Mouse (Mus musculus): ENCODE measurements around the gene Adam12. TPM values are rescaled to one million over a fixed set of nuclear protein-coding genes. Genes with fewer than 3 reads are reported as not detected.

The Adam12 gene
- polyA plus RNA-seq, 1 experiment from 2014 or later = 0.57 TPM

DNA sequence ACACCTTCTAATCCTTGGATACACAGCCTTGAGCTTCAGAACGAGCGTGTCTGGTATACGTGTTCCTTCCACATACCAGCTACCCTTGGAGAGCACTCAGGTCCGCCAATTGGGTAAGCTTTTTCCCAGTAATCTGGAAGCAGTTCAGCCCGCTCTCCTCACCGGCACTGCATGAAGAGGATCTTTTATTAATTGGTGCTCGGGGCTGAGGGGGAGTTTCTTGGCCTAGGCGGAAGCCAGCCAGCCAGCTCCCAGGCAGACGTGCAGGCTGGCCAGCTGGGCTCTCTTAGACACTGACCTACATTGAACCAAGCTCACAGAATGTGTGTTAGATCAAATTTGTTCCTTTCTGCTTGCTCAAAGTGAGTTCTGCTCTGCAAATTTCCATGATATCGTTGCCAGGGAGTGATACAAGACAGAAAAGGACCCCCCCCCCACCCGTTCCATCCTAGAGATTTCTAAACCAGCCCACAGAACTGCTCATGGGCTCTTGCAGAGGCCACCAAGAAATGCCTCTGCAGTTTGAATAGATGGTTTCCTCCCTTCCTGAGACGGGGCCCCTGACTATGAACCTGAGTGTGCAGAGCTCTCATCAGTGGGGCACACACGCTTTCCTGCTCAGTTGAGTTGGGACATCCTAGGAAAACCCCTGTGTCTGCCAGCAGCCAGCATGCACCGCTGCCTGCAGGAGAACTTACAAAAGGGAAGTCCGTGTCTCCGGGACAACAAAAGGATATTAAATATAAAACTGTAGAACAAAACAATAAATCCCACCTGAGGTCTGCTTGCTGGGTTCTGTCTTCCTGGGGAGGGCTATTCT is 205.5 kb downstream of the Adam12 start:
- Histone ChIP-seq H3K9ac (ENCODE audit: low read length) (no peak overlapping the region), H3K36me3 (ENCODE audit: control insufficient read depth, insufficient read depth, low read length) (no peaks in the 10 kb centered on the region), H3K27ac (replicated peaks) (peak overlapping the region; percentile 24), H3K4me2 (replicated peaks; ENCODE audit: low read depth) (no peak overlapping the region), H3K9me3 (ENCODE audit: control insufficient read depth, low read length) (no peaks in the 10 kb centered on the region), H3K27me3 (ENCODE audit: control insufficient read depth, insufficient read depth, low read length) (no peaks in the 10 kb centered on the region), H3K4me3 (ENCODE audit: low read depth, low read length) (no peak overlapping the region), H3K4me1 (replicated peaks; ENCODE audit: control insufficient read depth, insufficient read depth) (no peaks in the 10 kb centered on the region)
- ATAC-seq (ENCODE audit: low FRiP score, low TSS enrichment) = peak; percentile 68; the same call in 1 of the 2 replicates
- no peak for TF ChIP-seq CTCF (IDR thresholded peaks at IDR 0.05; ENCODE audit: low read depth)
- no peak for TF ChIP-seq EP300 (optimal IDR thresholded peaks at IDR 0.05)
- peak; percentile 51 for DNase-seq (ENCODE audit: low spot score)
- WGBS = 42% methylated on average over 16 of the region's 16 CpGs

DNA sequence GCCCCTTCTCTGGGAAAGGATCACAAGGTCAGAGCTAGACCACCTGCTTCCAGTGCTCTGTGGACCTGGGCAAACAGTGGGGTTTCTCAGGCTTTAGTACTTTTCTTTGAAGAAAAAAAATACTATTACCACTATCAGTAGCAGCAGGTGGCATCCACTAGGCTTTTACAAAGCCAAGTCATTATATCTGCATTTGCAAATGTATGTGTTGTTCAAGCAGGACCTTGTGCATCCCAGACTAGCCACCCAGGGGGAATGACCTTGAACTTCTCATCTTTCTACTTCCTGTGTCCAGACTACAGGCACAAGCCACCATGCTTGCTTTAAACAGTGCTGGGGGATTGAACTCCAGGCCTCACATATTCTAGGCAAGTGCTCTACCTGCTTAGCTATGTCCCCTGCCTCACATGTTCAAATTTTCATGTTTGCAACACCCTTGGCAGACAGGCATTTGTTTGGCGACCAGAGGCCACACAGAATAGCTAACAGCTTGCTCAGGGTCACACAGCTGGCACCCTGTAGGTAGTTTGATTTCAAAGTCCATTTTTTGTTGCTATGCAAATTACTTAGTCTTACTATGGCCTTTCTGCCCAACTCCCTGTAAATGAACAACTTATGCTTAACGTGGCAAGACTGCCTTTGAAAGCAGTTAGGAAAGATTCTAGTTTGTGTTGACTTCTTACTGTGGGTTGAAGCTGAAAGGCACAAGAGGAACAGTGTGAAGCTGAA is 209.6 kb downstream of the Adam12 start:
- H3K9me3 ChIP-seq (ENCODE audit: control insufficient read depth, low read length) = no peaks in the 10 kb centered on the region
- WGBS = 49% methylated on average over 2 of the region's 2 CpGs
- no peak overlapping the region for H3K4me3 ChIP-seq (ENCODE audit: low read depth, low read length)
- no peak overlapping the region for H3K27ac ChIP-seq (replicated peaks)
- no peak for TF ChIP-seq CTCF (IDR thresholded peaks at IDR 0.05; ENCODE audit: low read depth)
- TF ChIP-seq EP300 (optimal IDR thresholded peaks at IDR 0.05) = no peak
- no peak overlapping the region for H3K4me2 ChIP-seq (replicated peaks; ENCODE audit: low read depth)
- H3K4me1 ChIP-seq (replicated peaks; ENCODE audit: control insufficient read depth, insufficient read depth) = no peaks in the 10 kb centered on the region
- H3K9ac ChIP-seq (ENCODE audit: low read length) = no peak overlapping the region
- ATAC-seq (ENCODE audit: low FRiP score, low TSS enrichment) = peak; percentile 78
- H3K27me3 ChIP-seq (ENCODE audit: control insufficient read depth, insufficient read depth, low read length) = no peaks in the 10 kb centered on the region
- peak; percentile 36 for DNase-seq (ENCODE audit: low spot score)
- H3K36me3 ChIP-seq (ENCODE audit: control insufficient read depth, insufficient read depth, low read length) = no peaks in the 10 kb centered on the region

GRCm38 (mm10) chr7:134015226-134015625 is 216.7 kb downstream of the Adam12 start:
- Histone ChIP-seq H3K27me3 (ENCODE audit: control insufficient read depth, insufficient read depth, low read length) (no peaks in the 10 kb centered on the region), H3K4me2 (replicated peaks; ENCODE audit: low read depth) (no peak overlapping the region), H3K4me3 (ENCODE audit: low read depth, low read length) (no peak overlapping the region), H3K9ac (ENCODE audit: low read length) (no peak overlapping the region), H3K4me1 (replicated peaks; ENCODE audit: control insufficient read depth, insufficient read depth) (no peaks in the 10 kb centered on the region), H3K36me3 (ENCODE audit: control insufficient read depth, insufficient read depth, low read length) (no peaks in the 10 kb centered on the region), H3K9me3 (ENCODE audit: control insufficient read depth, low read length) (no peaks in the 10 kb centered on the region), H3K27ac (replicated peaks) (no peak overlapping the region)
- no peak for TF ChIP-seq EP300 (optimal IDR thresholded peaks at IDR 0.05)
- ATAC-seq (ENCODE audit: low FRiP score, low TSS enrichment) = no peak
- no peak for DNase-seq (ENCODE audit: low spot score)
- 46% methylated on average over 4 of the region's 4 CpGs for WGBS

DNA sequence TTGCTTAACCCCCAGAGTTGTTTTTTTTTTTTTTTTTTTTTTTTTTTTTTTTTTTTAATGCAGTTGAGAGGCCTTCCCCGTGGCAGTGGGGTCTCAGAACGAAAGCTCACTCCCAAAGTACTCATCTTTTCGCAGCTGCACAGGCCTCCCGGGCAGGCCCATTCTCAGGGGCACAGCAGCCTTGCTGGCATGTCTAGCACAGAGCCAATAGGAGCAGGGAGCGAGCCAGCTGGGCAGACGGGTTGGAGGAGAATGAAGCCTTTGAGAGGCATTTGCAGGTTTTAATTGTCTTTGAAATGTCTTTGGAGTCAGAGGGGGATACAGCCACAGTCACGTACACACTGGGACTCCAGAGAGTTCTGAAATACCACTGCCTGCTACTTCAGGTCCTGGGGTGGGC is 217.2 kb downstream of the Adam12 start:
- no peak overlapping the region for H3K4me2 ChIP-seq (replicated peaks; ENCODE audit: low read depth)
- H3K4me1 ChIP-seq (replicated peaks; ENCODE audit: control insufficient read depth, insufficient read depth) = no peaks in the 10 kb centered on the region
- DNase-seq (ENCODE audit: low spot score) (no peak), ATAC-seq (ENCODE audit: low FRiP score, low TSS enrichment) (no peak)
- H3K27me3 ChIP-seq (ENCODE audit: control insufficient read depth, insufficient read depth, low read length) = no peaks in the 10 kb centered on the region
- H3K9me3 ChIP-seq (ENCODE audit: control insufficient read depth, low read length) = no peaks in the 10 kb centered on the region
- 63% methylated on average over 7 of the region's 7 CpGs for WGBS
- H3K36me3 ChIP-seq (ENCODE audit: control insufficient read depth, insufficient read depth, low read length) = no peaks in the 10 kb centered on the region
- no peak overlapping the region for H3K27ac ChIP-seq (replicated peaks)
- no peak overlapping the region for H3K4me3 ChIP-seq (ENCODE audit: low read depth, low read length)
- no peak for TF ChIP-seq EP300 (optimal IDR thresholded peaks at IDR 0.05)
- TF ChIP-seq CTCF (IDR thresholded peaks at IDR 0.05; ENCODE audit: low read depth) = no peak
- no peak overlapping the region for H3K9ac ChIP-seq (ENCODE audit: low read length)

DNA sequence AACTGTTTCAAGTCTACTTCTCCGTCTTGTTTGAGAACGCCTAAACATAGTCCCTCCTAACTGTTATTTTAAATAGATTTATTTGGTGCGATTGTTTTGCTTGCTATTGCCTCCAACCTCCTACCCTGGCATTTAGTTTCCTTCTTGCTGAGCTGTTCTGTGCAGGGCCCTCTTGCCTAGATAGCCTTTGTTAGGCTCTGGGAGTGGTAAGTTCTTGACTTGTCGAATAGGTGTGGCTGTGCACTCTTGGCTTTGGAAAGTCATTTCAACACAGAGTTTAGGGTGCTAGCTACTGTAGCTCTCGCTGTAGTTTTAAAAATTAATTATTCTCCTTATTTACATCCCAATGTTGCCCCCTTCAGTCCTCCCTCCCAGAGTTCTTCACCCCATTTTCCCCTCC is 222.8 kb downstream of the Adam12 start:
- DNase-seq (ENCODE audit: low spot score) (peak; percentile 44), ATAC-seq (ENCODE audit: low FRiP score, low TSS enrichment) (peak; percentile 91)
- no peak overlapping the region for H3K4me2 ChIP-seq (replicated peaks; ENCODE audit: low read depth)
- H3K9me3 ChIP-seq (ENCODE audit: control insufficient read depth, low read length) = no peaks in the 10 kb centered on the region
- H3K36me3 ChIP-seq (ENCODE audit: control insufficient read depth, insufficient read depth, low read length) = no peaks in the 10 kb centered on the region
- no peaks in the 10 kb centered on the region for H3K4me1 ChIP-seq (replicated peaks; ENCODE audit: control insufficient read depth, insufficient read depth)
- H3K4me3 ChIP-seq (ENCODE audit: low read depth, low read length) = no peak overlapping the region
- 68% methylated on average over 5 of the region's 5 CpGs for WGBS
- H3K9ac ChIP-seq (ENCODE audit: low read length) = no peak overlapping the region
- no peaks in the 10 kb centered on the region for H3K27me3 ChIP-seq (ENCODE audit: control insufficient read depth, insufficient read depth, low read length)
- TF ChIP-seq EP300 (optimal IDR thresholded peaks at IDR 0.05) (no peak), CTCF (IDR thresholded peaks at IDR 0.05; ENCODE audit: low read depth) (no peak)
- H3K27ac ChIP-seq (replicated peaks) = no peak overlapping the region; the same call in 1 of the 2 replicates

- no peak for ATAC-seq (ENCODE audit: low FRiP score, low TSS enrichment)
- no peak overlapping the region for H3K4me3 ChIP-seq (ENCODE audit: low read depth, low read length)
These were observed 224.0 kb downstream of the Adam12 start for GRCm38 (mm10) chr7:134007942-134008361.

More at GRCm38 (mm10) chr7:134007942-134008361, 224.0 kb downstream of the Adam12 start:
- DNase-seq (ENCODE audit: low spot score) = no peak
- TF ChIP-seq CTCF (IDR thresholded peaks at IDR 0.05; ENCODE audit: low read depth) (no peak), EP300 (optimal IDR thresholded peaks at IDR 0.05) (no peak)
- H3K9ac ChIP-seq (ENCODE audit: low read length) = no peak overlapping the region
- no peaks in the 10 kb centered on the region for H3K27me3 ChIP-seq (ENCODE audit: control insufficient read depth, insufficient read depth, low read length)
- no peaks in the 10 kb centered on the region for H3K36me3 ChIP-seq (ENCODE audit: control insufficient read depth, insufficient read depth, low read length)
- H3K9me3 ChIP-seq (ENCODE audit: control insufficient read depth, low read length) = no peaks in the 10 kb centered on the region
- H3K4me1 ChIP-seq (replicated peaks; ENCODE audit: control insufficient read depth, insufficient read depth) = no peaks in the 10 kb centered on the region
- no peak overlapping the region for H3K4me2 ChIP-seq (replicated peaks; ENCODE audit: low read depth)
- H3K27ac ChIP-seq (replicated peaks) = no peak overlapping the region
- WGBS = 66% methylated on average over 3 of the region's 3 CpGs

All from stomach, postnatal 0 days (tissue).